Mouse (Mus musculus): Measurements from ENCODE around the gene Sptb.
A peak's percentile ranks its signal among the peaks of the same experiment; 100 is the strongest.

Sptb gene

GRCm38 (mm10) chr12:76577858-76578257 lies 132.5 kb downstream of the Sptb start:
- no peak for DNase-seq (ENCODE audit: low read depth in 1 of 2, low spot score in 2 of 2)

DNA sequence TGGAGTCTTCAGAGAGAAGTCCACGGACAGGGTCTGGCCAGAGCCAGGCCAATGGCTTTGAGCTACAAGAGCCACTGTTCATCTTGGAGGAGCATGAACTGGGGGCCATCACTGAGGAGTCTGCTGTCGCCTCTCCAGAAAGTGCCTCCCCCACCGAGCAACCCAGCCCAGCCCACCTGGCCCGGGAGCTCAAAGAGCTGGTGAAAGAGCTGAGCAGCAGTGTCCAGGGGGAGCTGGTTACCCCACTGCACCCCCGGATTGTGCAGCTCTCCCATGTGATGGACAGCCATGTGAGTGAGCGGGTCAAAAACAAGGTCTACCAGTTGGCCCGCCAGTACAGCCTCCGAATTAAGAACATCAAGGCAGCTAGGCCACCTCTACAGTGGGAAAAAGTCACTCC lies 133.5 kb downstream of the Sptb start:
- no peak for DNase-seq (ENCODE audit: low read depth in 1 of 2, low spot score in 2 of 2)

GRCm38 (mm10) chr12:76576061-76576460 lies 134.3 kb downstream of the Sptb start:
- DNase-seq (ENCODE audit: low read depth in 1 of 2, low spot score in 2 of 2) = no peak

- DNase-seq (ENCODE audit: low read depth in 1 of 2, low spot score in 2 of 2) = no peak
Measured at GRCm38 (mm10) chr12:76574815-76575214, 135.5 kb downstream of the Sptb start.

DNA sequence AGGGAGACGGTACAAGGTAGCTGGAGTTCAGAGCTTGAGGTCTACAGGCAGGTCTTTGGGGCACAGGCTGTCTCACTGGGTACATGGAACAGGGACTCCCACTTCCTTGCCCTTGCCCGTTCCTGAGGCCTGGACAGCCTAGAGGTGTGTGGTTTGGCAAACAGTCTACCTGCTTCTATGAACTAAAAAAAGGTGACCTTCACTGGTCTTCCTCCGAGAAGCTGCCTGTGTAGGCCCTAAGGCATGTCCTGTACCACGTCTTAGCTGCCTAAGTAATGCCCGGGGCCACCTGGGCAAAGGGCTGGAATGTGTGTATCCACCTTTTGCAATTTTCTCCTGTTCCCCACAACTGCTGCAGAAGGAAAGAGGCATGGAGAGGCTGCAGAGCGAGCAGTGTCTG lies 137.0 kb downstream of the Sptb start:
- DNase-seq (ENCODE audit: low read depth in 1 of 2, low spot score in 2 of 2) = no peak

- DNase-seq (ENCODE audit: low read depth in 1 of 2, low spot score in 2 of 2) = no peak
Measured at GRCm38 (mm10) chr12:76572261-76573251, 137.8 kb downstream of the Sptb start.

DNA sequence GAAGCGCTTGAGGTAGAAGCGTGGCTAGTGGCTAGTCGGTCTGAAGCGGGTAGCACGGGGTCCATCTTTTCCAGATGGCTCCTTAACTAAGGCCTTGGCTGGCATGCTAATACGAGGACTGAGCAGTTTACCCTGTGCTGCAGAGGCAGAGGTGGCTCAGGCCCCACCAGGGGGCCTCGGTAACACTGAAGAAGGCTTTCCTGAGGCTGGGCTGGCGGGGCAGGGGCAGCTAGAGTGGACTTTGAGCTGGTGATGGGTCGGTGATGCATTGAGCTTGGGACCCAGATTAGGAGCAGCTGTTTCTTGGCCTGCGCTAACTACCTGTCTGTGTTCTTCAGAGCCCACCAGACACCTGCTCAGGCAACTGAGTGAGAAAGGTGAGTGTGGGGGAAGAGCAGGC lies 139.1 kb downstream of the Sptb start:
- DNase-seq (ENCODE audit: low read depth in 1 of 2, low spot score in 2 of 2) = no peak

- no peak for DNase-seq (ENCODE audit: low read depth in 1 of 2, low spot score in 2 of 2)
Measured at GRCm38 (mm10) chr12:76570221-76570940, 140.0 kb downstream of the Sptb start.

DNA sequence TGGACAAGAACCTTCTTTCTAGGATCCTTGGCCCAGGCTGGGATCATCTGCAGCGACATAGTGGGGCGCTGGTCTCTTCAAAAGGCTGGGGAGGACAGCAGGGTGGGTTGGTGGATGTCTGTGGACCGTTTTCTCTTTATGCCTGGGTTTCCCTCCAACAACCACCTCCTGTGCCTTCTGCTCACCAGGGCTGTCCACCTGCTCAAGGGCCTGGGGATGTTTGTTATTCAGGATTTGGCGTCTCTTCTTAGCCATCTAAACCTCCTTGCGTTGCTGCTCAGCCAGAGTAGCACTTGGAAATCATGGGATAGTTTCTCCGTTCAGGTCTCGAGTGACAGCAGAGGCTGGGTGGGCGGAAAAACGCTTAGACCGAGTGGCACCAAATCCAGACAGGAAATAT lies 144.1 kb downstream of the Sptb start:
- no peak for DNase-seq (ENCODE audit: low read depth in 1 of 2, low spot score in 2 of 2)

DNA sequence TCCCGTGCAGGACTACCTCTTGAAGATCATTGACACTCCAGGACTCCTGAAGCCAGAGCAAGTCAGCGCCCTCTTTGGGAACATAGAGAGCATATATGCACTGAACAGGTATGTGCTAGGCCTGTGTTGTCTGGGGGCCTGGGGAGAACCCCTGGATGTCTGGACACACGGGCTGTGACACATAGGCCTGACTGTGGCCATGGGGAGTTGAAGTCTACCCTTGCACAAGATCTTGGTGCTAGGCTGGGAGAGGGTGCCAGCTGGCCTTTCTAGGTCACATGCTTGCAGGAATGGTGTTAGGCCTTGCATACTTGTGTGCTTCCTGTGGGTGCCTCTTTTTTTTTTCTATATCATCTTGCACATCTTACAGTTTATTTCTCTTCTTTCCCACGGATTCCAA lies 148.2 kb downstream of the Sptb start:
- DNase-seq (ENCODE audit: low read depth in 1 of 2, low spot score in 2 of 2) = no peak

GRCm38 (mm10) chr12:76558206-76558605 lies 152.1 kb downstream of the Sptb start:
- no peak for DNase-seq (ENCODE audit: low read depth in 1 of 2, low spot score in 2 of 2)

GRCm38 (mm10) chr12:76556745-76557389 lies 153.5 kb downstream of the Sptb start:
- DNase-seq (ENCODE audit: low read depth in 1 of 2, low spot score in 2 of 2) = no peak

- DNase-seq (ENCODE audit: low read depth in 1 of 2, low spot score in 2 of 2) = no peak
Measured at GRCm38 (mm10) chr12:76556187-76556586, 154.2 kb downstream of the Sptb start.

DNA sequence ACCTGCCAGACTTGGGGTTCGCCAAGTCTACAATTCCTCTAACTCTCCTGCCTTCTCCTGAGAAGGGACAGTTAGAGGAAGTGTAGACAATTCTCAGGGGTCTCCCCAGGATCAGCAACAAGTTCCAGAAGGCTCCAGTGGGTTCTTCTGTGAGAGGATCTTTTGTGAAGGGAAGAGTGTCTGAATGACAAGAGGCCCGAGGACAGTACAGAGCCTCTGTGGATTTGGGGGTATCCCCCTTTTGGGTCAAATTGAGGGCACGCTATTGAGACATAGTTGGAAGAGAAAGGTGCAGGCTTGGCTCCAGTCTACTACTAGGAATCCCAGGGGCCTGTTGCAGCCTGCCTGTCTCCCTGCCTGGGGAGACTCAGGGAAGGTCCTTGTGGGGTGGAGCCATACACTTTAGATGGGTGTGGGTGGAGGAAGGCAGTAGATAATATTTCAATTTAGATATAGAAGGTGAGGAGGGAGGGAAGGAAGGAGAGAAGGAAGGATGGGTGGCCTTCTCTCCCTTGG lies 155.4 kb downstream of the Sptb start:
- DNase-seq (ENCODE audit: low read depth in 1 of 2, low spot score in 2 of 2) = no peak

DNA sequence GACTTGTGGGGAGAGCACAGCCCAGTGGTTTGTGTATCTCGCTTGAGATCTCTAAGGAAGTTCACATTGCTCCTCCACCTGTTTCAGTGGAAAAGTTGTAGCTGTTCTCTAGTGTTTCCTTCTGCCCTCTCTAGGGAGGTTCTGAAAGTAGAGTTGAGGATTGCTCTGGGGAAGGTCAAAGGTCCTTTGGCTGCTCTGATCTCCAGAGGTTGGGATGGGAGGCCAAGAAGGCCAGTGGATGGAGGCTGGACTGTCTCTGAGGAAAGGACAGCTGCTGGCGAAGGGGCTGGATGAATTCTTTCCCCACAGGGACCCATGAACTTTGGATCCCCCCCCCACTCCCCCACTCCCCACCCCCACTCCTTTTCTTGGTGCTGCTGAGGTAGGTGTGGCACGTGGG lies 156.0 kb downstream of the Sptb start:
- no peak for DNase-seq (ENCODE audit: low read depth in 1 of 2, low spot score in 2 of 2)

DNA sequence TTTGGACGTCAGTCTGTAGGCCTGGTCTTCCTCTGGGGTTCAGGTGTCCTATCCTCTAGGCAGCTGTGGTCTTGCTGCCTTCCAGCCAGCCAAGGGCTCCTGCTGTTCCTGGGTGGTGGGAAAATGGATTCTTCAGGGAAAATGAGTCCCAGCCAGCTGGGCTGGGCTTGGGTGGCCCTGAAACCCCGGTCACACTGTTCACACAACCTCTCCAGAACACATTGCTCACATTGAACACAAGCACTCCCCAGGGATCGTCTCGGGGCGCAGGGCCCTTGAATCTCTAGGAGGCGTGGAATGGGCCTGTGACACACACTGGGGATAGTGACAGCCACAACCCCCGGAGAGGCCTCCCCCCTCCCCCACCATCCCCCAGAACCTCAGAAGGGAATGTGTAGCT lies 156.4 kb downstream of the Sptb start:
- DNase-seq (ENCODE audit: low read depth in 1 of 2, low spot score in 2 of 2) = no peak

GRCm38 (mm10) chr12:76552958-76553357 lies 157.4 kb downstream of the Sptb start:
- peak in 1 of 2 experiments; percentile 50 for DNase-seq (ENCODE audit: low read depth in 1 of 2, low spot score in 2 of 2)

DNA sequence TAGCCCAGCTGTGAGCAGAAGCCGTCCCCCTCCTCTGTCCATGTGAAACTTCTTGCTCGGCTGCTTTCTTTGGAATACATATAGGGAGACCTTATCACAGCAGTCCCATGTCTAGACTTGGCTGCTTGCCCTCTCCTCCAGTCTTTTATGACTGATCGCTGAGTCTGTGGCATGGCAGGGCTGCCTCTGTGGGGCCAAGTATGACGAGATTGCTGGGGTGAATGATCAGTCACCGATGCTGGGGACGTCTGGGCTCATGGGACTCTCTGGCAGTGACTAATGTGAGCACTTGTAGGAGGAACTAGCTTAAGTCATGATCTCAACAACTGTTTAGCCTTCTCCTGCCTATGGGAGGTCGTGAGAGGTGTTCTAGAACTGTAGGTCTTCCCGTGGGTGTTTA lies 158.0 kb downstream of the Sptb start:
- peak; percentile 40 to 71 for DNase-seq (ENCODE audit: low read depth in 1 of 2, low spot score in 2 of 2)

GRCm38 (mm10) chr12:76549203-76549602 lies 161.1 kb downstream of the Sptb start:
- DNase-seq (ENCODE audit: low read depth in 1 of 2, low spot score in 2 of 2) = no peak

DNA sequence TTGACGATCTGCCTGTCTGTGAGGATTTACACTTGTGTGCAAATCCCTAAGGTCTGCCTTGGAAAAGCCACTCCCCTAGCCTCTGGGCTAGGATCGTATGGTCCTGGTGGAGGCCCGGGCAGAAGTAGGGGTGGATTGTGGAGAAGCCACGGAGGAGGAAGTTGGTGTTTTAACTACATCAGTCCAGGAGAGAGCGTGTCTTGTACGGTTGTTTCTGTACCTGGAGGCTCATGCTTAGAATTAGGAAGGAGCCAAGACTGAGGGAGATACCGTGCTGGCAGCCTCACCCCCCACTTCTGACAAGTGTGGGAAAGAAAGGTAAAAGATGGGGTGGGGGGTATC lies 162.3 kb downstream of the Sptb start:
- DNase-seq (ENCODE audit: low read depth in 1 of 2, low spot score in 2 of 2) = no peak

DNA sequence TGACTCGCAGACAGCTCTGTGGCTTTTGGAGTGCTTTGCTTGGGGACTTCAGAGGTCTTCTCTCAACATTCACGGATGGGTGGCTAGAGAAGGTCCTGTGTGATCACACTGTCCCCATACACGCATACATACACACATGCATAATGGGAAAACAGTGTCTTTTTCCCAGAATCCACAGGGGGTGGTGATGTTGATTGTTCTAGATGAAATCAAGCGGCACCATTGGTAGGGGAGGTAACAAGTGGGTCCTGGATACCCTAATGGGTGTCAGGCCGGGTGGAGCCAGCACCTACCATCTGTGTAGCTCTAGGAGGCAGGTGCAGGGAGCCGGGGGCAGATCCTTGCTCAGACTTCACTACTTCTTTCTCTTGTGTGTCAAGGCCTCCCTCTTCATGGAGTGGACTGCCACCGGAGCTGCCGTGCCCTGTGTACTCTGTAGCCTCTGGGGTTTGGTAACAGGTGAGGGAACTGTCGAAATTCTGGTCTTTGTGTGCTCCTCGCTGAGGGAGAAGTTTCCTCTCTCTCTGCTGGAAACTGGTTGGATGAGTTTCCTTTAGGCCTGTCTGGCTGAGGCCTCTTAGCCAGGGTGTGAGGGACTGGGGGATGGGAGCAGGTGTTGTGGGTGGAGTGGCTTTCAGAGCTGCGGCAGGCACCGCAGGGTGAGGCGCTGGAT lies 162.8 kb downstream of the Sptb start:
- no peak for DNase-seq (ENCODE audit: low read depth in 1 of 2, low spot score in 2 of 2)

Measured in monocyte, adult 2 months (primary cell).